Mouse (Mus musculus): Measurements from ENCODE around the gene Foxn2.
"Not testable (repeated sequence)": the region's sequence is repeated elsewhere in the genome, so short reads cannot be mapped to it uniquely, and the experiment has no call there.

Gene Foxn2

GRCm38 (mm10) chr17:88440285-88441000 lies at the start of gene Foxn2:
TSS of gene Foxn2 (plus strand) at chr17:88440711.
- peak; percentile 98 to 99 for DNase-seq

- DNase-seq = no peak
These were observed 43.0 kb upstream of the Foxn2 start for GRCm38 (mm10) chr17:88397501-88397900.

DNA sequence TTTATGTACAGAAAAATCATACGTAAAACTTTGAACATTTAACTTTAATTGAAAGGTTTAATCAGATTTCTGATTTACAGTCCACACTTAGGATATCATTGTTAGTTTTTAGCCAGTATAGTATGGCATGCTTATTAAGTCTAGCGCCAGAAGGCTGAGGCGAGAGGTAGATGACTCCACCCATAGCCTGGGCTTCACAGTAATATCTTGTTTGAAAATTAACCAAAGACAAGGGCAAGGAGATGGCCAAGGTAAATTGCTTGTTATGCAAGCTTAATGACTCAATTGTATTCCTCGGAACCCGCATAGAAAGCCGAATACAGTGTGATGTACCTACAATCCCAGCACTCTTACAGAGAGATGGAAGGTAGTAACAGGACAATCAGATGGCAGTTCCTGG lies 42.4 kb upstream of the Foxn2 start:
- no peak for DNase-seq

GRCm38 (mm10) chr17:88398854-88399253 lies 41.7 kb upstream of the Foxn2 start:
- peak; percentile 69 to 72 for DNase-seq

GRCm38 (mm10) chr17:88400122-88400521 lies 40.4 kb upstream of the Foxn2 start:
- DNase-seq = peak; percentile 90 to 92

DNA sequence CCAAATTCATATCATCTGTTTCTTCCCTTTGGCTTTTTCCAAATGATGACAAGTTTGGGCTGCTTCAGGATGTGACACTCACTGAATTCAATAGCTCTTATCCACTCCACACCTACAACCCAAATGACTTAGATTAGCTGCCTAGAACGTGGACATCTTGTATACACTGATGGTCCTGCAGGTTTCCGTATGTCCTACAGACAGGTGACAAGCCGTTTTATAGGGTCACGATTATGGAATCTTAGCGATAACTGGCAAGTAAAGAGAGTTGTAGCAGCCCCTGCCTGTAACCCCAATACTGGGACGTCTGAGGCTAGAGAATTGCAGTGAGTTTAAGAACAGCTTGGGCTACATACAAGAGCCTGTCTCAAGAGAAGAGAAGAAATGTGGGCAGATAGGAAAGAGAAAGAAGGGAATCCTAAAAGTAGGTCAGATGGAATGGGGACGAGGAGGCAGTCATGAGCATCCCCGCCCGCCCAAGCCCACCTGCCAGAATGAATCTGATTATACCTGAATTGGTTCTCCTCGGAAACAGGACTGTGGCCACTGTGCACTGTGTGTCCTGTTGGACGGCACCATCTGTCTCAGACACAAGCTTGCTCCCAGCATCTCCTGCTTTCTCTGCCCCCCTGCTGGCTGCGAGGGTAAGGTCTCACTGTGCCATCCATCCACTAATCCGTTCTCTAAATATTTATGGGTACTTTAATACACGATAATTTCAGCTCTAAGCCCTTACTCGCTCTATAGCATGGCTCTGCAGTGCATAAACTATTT lies 39.6 kb upstream of the Foxn2 start:
- DNase-seq = peak; percentile 94 to 96

- DNase-seq = peak in 1 of 2 experiments; percentile 38
These were observed 37.2 kb upstream of the Foxn2 start for GRCm38 (mm10) chr17:88403269-88403668.

GRCm38 (mm10) chr17:88404471-88404870 lies 36.0 kb upstream of the Foxn2 start:
- peak in 1 of 2 experiments; percentile 17 for DNase-seq

DNA sequence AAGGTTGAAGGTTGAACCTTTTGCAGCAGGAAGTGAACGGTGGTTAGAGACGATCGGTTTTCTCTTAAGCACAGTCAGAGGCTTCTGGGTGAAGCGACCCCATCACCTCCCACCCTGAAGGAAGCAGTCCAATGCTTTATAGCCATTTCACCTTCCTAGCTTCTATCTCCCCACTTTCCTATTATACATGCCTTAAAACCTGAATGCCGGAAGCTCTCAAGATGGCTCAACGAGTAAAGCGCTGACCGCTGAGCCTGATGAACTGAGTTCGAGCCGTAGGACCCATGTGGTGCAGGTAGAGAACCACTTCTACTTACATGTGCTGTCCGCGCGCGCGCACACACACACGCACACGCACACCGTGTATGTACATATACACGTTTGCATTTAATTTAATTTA lies 35.4 kb upstream of the Foxn2 start:
- no peak for DNase-seq

- DNase-seq = no peak
These were observed 30.8 kb upstream of the Foxn2 start for GRCm38 (mm10) chr17:88409706-88410105.

GRCm38 (mm10) chr17:88413155-88413836 lies 27.2 kb upstream of the Foxn2 start:
- no peak for DNase-seq

DNA sequence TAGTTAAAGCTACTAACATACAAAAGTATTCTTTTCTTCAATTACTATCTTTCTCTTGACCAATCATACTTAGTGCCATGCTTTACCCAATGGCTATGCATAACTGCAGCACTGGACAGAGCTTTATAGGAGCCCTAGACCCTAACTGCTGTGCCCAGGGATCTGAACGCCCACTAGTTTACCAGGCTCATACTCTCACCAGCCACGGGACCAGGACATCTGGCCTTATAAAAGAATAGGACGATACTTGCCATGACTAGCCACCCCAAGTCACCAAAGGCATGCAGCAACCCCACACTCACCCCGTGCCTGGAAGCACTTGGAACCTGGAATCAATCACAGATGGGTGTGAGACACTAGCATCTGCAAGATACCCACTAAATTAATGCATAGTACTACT lies 20.1 kb upstream of the Foxn2 start:
- no peak for DNase-seq

- DNase-seq = peak; percentile 89 to 91
These were observed 19.3 kb upstream of the Foxn2 start for GRCm38 (mm10) chr17:88421246-88421645.

DNA sequence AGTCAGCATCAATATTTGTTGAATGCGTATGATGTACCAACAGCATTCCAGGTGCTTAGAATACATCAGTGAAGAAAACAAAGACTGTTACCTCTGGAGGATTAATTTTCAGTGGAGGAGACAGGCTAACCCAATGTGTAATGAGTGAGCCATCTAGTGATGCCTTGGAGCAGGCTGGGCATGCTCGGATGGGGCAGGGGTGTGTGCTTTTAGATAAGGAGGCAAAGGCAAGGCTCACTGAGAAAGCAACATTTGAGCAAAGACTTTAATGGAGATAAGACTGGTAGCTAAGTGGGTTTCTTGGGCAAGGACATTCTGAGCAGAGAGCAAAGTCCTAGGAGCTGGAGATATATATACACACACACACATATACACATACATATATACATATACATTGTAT lies 9.8 kb upstream of the Foxn2 start:
- DNase-seq = no peak

GRCm38 (mm10) chr17:88431486-88431885 lies 9.0 kb upstream of the Foxn2 start:
- DNase-seq = no peak

GRCm38 (mm10) chr17:88431987-88432386 lies 8.5 kb upstream of the Foxn2 start:
- no peak for DNase-seq

- DNase-seq = no peak
These were observed 5.2 kb upstream of the Foxn2 start for GRCm38 (mm10) chr17:88435322-88435721.

- no peak for DNase-seq
These were observed 4.2 kb upstream of the Foxn2 start for GRCm38 (mm10) chr17:88436284-88436683.

DNA sequence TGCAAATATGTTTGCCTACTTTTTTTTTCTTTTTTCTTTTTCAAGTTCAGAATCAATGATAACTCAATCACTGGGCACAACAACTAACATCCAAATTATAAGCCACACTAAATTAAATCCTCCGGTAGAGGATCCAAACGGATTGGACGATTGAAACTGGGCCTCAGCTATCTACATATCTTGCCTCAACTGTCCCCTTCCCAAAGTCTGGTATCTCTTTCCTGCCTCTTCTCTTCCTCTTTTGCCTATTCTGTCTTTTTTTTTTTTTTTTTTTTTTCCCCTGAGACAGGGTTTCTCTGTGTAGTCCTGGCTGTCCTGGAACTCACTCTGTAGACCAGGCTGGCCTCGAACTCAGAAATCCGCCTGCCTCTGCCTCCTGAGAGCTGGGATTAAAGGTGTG lies 3.8 kb upstream of the Foxn2 start:
- DNase-seq = not testable (repeated sequence)

GRCm38 (mm10) chr17:88437391-88437790 lies 3.1 kb upstream of the Foxn2 start:
- DNase-seq = no peak

GRCm38 (mm10) chr17:88439536-88440050 lies 918 bp upstream of the Foxn2 start:
- peak; percentile 57 to 63 for DNase-seq

DNA sequence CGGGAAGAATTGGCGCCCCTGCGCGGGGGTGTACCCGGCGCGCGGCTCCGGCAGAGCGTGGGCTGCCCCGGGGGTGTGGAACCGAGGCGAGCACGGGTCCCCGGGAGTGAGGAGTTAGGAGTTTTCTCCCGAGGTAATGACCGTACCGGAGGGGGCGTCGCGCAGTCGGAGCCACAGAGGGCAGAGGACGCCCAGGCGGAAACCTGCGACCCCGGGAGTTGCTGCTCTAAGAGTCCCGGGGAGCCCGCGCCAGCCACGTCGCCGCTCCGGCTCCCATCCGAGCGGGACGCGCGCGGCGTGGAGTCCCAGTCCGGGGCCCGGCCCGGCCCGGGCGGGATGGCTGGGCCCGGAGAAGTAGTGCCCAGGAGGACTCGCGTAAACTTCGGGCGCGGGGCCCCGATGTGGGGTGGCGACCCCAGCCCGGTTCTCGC lies 505 bp downstream of the Foxn2 start:
- peak; percentile 69 to 75 for DNase-seq

Measured in cerebellum, postnatal 10 days (tissue).